ENCODE assay signal across 22 mouse cellular contexts in the genomic region with DNA sequence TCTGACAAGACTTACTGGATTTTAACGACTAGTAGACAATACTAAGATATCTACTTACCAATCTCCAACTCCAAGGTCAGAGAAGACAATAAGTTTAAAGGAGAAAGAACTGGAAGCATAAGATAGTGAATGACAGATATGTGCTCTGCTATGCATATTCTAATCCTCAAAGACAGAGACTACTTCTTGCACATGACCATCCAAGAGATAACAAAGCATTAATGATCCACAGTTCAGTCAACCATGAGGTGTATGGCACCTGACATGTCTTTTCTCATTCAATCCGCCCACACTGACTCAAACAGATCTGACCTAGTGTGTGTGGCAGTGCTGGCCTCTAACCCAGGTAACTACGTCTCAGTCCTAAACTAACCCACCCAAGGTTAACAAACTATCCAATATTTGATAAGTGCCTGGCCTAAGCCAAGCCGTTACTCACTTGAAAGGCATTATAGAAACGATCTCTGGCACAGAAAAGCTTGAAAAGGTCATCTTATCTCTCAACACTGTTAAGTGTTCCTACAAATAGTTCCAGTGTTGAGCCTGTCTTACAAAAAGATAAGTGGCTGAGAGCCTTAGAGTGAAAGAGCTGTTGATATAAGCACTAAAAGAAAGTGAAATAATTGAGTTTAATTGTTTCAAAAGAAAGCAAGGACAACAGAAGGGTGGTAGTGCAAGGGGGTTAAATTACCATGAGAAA. TPM values are rescaled to one million over a fixed set of nuclear protein-coding genes. Genes with fewer than 3 reads are reported as not detected.
DNase-seq lines count a peak whose midpoint lies in the region; ATAC-seq and TF ChIP-seq lines count a peak whose summit lies in the region.
"Had no signal": no experiment of that assay in that cellular context is flagged by ENCODE, and none has a peak within 500 bp of the region (broad histone marks: within the 10 kb centered on the region; RNA-seq: fewer than 3 reads in every experiment).

No protein-coding gene starts in this region.

- TF ChIP-seq EP300 in heart, adult 2 months (IDR thresholded peaks at IDR 0.05; ENCODE audit: insufficient read depth, low read depth, low read length), result no peak

- TF ChIP-seq CTCF in heart, adult 2 months (IDR thresholded peaks at IDR 0.05), result no peak

- intact Hi-C loops in heart, adult 2 months (cut with DNase I), result no loop called here

- ATAC-seq in heart, embryonic 11.5 days (replicated peaks; ENCODE audit: insufficient number of reproducible peaks, low FRiP score, low TSS enrichment), result no peak
- peak; percentile 87 for ATAC-seq in liver, embryonic 12.5 days
- ATAC-seq in stomach, embryonic 15.5 days (ENCODE audit: insufficient read depth, low FRiP score, low read depth), result 0 out of 2 replicates have a peak, but pooled peaks have one; percentile 58
- ATAC-seq: hindbrain, postnatal 0 days had no signal

- H3K4me1 ChIP-seq in heart, adult 2 months (ENCODE audit: control insufficient read depth, insufficient read depth, low read length), result no peaks in the 10 kb centered on the region; the same call in 1 of the 2 replicates
- peaks cover 9% of the 10 kb centered on the region for H3K4me1 ChIP-seq in heart, embryonic 11.5 days (ENCODE audit: control insufficient read depth, insufficient read depth, low read length)
- H3K4me1 ChIP-seq in liver, embryonic 12.5 days, result peaks cover 30% of the 10 kb centered on the region
- no peaks in the 10 kb centered on the region for H3K4me1 ChIP-seq in stomach, embryonic 15.5 days
- H3K4me1 ChIP-seq: embryonic facial prominence, embryonic 12.5 days; limb, embryonic 10.5 days; midbrain, embryonic 12.5 days had no signal

- no peak overlapping the region for H3K9ac ChIP-seq in heart, adult 2 months (ENCODE audit: low read depth, low read length)
- no peak overlapping the region for H3K9ac ChIP-seq in heart, embryonic 11.5 days (ENCODE audit: low read depth, low read length)
- peak overlapping the region; percentile 40 for H3K9ac ChIP-seq in liver, embryonic 12.5 days
- H3K9ac ChIP-seq in stomach, embryonic 15.5 days, result no peak overlapping the region
- H3K9ac ChIP-seq: embryonic facial prominence, embryonic 12.5 days; lung, embryonic 14.5 days; midbrain, embryonic 12.5 days had no signal

- no peak for TF ChIP-seq POLR2A in heart, adult 2 months (IDR thresholded peaks at IDR 0.05; ENCODE audit: insufficient read depth, low read depth, low read length)

- DNase-seq in heart, adult 2 months, result peak in 1 of 2 experiments; percentile 9
- DNase-seq in heart, postnatal 4 days, result no peak
- DNase-seq in urinary bladder, postnatal 14 days (ENCODE audit: low spot score), result no peak
- no peak for DNase-seq in spleen, adult 12 weeks (ENCODE audit: low spot score)
- DNase-seq in embryo, embryonic 10.5 days (ENCODE audit: low spot score), result no peak
- DNase-seq: adrenal gland, postnatal 10 days; cerebellum, adult 18-20 months; gastrocnemius, postnatal 14 days; kidney, adult 2 months; lung, embryonic 14.5 days; lung, postnatal 4 days; right cerebral cortex, postnatal 25 days; thymus, postnatal 4 days had no signal

- H3K27ac ChIP-seq in heart, adult 2 months, result peak overlapping the region; percentile 58
- H3K27ac ChIP-seq in heart, embryonic 11.5 days (ENCODE audit: low read depth, low read length), result peak overlapping the region; percentile 64; the same call in 1 of the 2 replicates
- peak overlapping the region; percentile 84 for H3K27ac ChIP-seq in liver, embryonic 12.5 days
- H3K27ac ChIP-seq in stomach, embryonic 15.5 days, result no peak overlapping the region
- H3K27ac ChIP-seq: embryonic facial prominence, embryonic 12.5 days; hindbrain, postnatal 0 days; left cerebral cortex, adult 2 months; limb, embryonic 10.5 days; midbrain, embryonic 12.5 days had no signal

- H3K27me3 ChIP-seq in heart, adult 2 months (ENCODE audit: control insufficient read depth, insufficient read depth, low read length), result no peaks in the 10 kb centered on the region
- no peaks in the 10 kb centered on the region for H3K27me3 ChIP-seq in heart, embryonic 11.5 days (ENCODE audit: control insufficient read depth, insufficient read depth, low read length)
- H3K27me3 ChIP-seq in liver, embryonic 12.5 days (replicated peaks), result no peaks in the 10 kb centered on the region
- H3K27me3 ChIP-seq in stomach, embryonic 15.5 days (replicated peaks), result no peaks in the 10 kb centered on the region
- H3K27me3 ChIP-seq: CH12.LX; embryonic facial prominence, embryonic 12.5 days; midbrain, embryonic 12.5 days had no signal

- no peaks in the 10 kb centered on the region for H3K9me3 ChIP-seq in heart, embryonic 11.5 days (replicated peaks; ENCODE audit: control insufficient read depth, low read length)
- no peaks in the 10 kb centered on the region for H3K9me3 ChIP-seq in liver, embryonic 12.5 days (replicated peaks)
- H3K9me3 ChIP-seq in stomach, embryonic 15.5 days, result no peaks in the 10 kb centered on the region
- H3K9me3 ChIP-seq: embryonic facial prominence, embryonic 12.5 days; limb, embryonic 10.5 days; midbrain, embryonic 12.5 days had no signal

- H3K79me2 ChIP-seq in heart, adult 2 months (replicated peaks; ENCODE audit: control insufficient read depth, insufficient read depth, low read length), result no peaks in the 10 kb centered on the region

- peak overlapping the region; percentile 30 for H3K4me2 ChIP-seq in heart, embryonic 11.5 days
- H3K4me2 ChIP-seq in liver, embryonic 12.5 days, result peak overlapping the region; percentile 42
- no peak overlapping the region for H3K4me2 ChIP-seq in stomach, embryonic 15.5 days
- H3K4me2 ChIP-seq: embryonic facial prominence, embryonic 12.5 days; lung, embryonic 14.5 days; midbrain, embryonic 12.5 days had no signal

- 43% methylated on average over 5 of the region's 5 CpGs for WGBS in heart, adult 2 months
- 29% methylated on average over 5 of the region's 5 CpGs for WGBS in heart, embryonic 11.5 days (ENCODE audit: insufficient replicate concordance)
- 22% methylated on average over 5 of the region's 5 CpGs for WGBS in liver, embryonic 12.5 days (ENCODE audit: insufficient replicate concordance)
- WGBS in stomach, embryonic 15.5 days, result 38% methylated on average over 5 of the region's 5 CpGs

- no peak overlapping the region for H3K4me3 ChIP-seq in heart, adult 2 months
- H3K4me3 ChIP-seq in heart, embryonic 11.5 days (ENCODE audit: low read depth, low read length), result no peak overlapping the region
- H3K4me3 ChIP-seq in liver, embryonic 12.5 days, result no peak overlapping the region
- no peak overlapping the region for H3K4me3 ChIP-seq in stomach, embryonic 15.5 days (replicated peaks)
- H3K4me3 ChIP-seq: embryonic facial prominence, embryonic 12.5 days; left cerebral cortex, adult 2 months; limb, embryonic 10.5 days; midbrain, embryonic 12.5 days had no signal

- peaks cover 2% of the 10 kb centered on the region; the same call in 1 of the 2 replicates for H3K36me3 ChIP-seq in heart, adult 2 months (ENCODE audit: control insufficient read depth, insufficient read depth, low read length)
- no peaks in the 10 kb centered on the region for H3K36me3 ChIP-seq in heart, embryonic 11.5 days (ENCODE audit: control insufficient read depth, insufficient read depth, low read length)
- peaks cover 9% of the 10 kb centered on the region for H3K36me3 ChIP-seq in liver, embryonic 12.5 days
- no peaks in the 10 kb centered on the region for H3K36me3 ChIP-seq in stomach, embryonic 15.5 days
- H3K36me3 ChIP-seq: embryonic facial prominence, embryonic 12.5 days; limb, embryonic 10.5 days; midbrain, embryonic 12.5 days had no signal

RNA-seq across cellular contexts. Expression of gene Fars2, which starts 20.4 kb away (rescaled TPM):
- 10 to 100 TPM; 73.3 to 85.7 TPM for total RNA-seq in heart, adult 2 months (2021)
- polyA plus RNA-seq in heart, adult 2 months (2012; rRNA removed), result 77.7 and 108 TPM in 2 replicates
- 10 to 100 TPM; 68.5 to 71.0 TPM for total RNA-seq in heart, postnatal 4 days (2021)
- 42.7 and 43.4 TPM in 2 replicates for polyA plus RNA-seq in heart, embryonic 11.5 days (2014; fragmentation: Nextera tagmentation; extraction: Ambion mirVana)
- polyA plus RNA-seq in liver, embryonic 12.5 days (2016; fragmentation: Nextera tagmentation; extraction: Ambion mirVana), result 28.0 and 31.0 TPM in 2 replicates
- polyA plus RNA-seq in stomach, embryonic 15.5 days (2015; fragmentation: Nextera tagmentation; extraction: Ambion mirVana), result 38.6 and 39.5 TPM in 2 replicates

RNA-seq across cellular contexts. Expression of gene Lyrm4, which starts 20.5 kb away (rescaled TPM):
- 10 to 100 TPM; 10.6 to 12.2 TPM for total RNA-seq in heart, adult 2 months (2021)
- polyA plus RNA-seq in heart, adult 2 months (2012; rRNA removed), result 5.1 and 8.3 TPM in 2 replicates
- total RNA-seq in heart, postnatal 4 days (2021), result 10 to 100 TPM; 15.9 to 17.9 TPM
- polyA plus RNA-seq in heart, embryonic 11.5 days (2014; fragmentation: Nextera tagmentation; extraction: Ambion mirVana), result 23.4 and 26.8 TPM in 2 replicates
- 27.5 and 27.6 TPM in 2 replicates for polyA plus RNA-seq in liver, embryonic 12.5 days (2016; fragmentation: Nextera tagmentation; extraction: Ambion mirVana)
- polyA plus RNA-seq in stomach, embryonic 15.5 days (2015; fragmentation: Nextera tagmentation; extraction: Ambion mirVana), result 24.5 and 25.2 TPM in 2 replicates
